Mouse (Mus musculus) CH12.LX (cell line): ENCODE data around the gene Prl2c1. TPM values are rescaled to one million over a fixed set of nuclear protein-coding genes. Genes with fewer than 3 reads are reported as not detected.

Experiments
- DNase-seq: peaks from one replicate; pipeline ENCODE4 v3.0.0-alpha.2; 2013; ENCODE audit errors: extremely low read depth
- H3K27ac ChIP-seq: 2 replicates; pipeline ENCODE4 v1.5.1; 2012; ENCODE audit warnings: low read depth, mild to moderate bottlenecking, control low read depth, moderate library complexity; ENCODE audit not compliant: insufficient read depth
- H3K27me3 ChIP-seq: replicated peaks from 2 replicates; pipeline ENCODE3; 2012; ENCODE audit warnings: inconsistent platforms
- H3K36me3 ChIP-seq, 2 experiments: replicated peaks in 1 of 2; 2 replicates each; pipeline versions ENCODE3 to v1.6.1; 2012; ENCODE audit warnings: inconsistent platforms in 1 of 2, low read length in 1 of 2, mild to moderate bottlenecking in 1 of 2, mixed read lengths in 1 of 2, moderate library complexity in 1 of 2; ENCODE audit not compliant: control insufficient read depth in 1 of 2, insufficient read depth in 1 of 2
- H3K4me1 ChIP-seq, 2 experiments: 2 replicates each; pipeline ENCODE4 v1.6.1; 2012; ENCODE audit warnings: inconsistent platforms in 1 of 2, moderate library complexity in 1 of 2; ENCODE audit not compliant: insufficient read depth in 2 of 2, control insufficient read depth in 1 of 2
- H3K4me2 ChIP-seq: 2 replicates; pipeline ENCODE4 v1.6.1; 2012; ENCODE audit warnings: low read depth, mild to moderate bottlenecking, control low read depth; ENCODE audit not compliant: poor library complexity, insufficient read depth, severe bottlenecking
- H3K4me3 ChIP-seq, 3 experiments: fragments of 150-350 bp in 1 of 3; sonication (generic) in 1 of 3; replicated peaks in 1 of 3; 2 replicates each; pipeline versions ENCODE3 to v1.5.1; 2011 to 2012; ENCODE audit warnings: low read depth in 2 of 3, low read length in 2 of 3, mild to moderate bottlenecking in 2 of 3, moderate library complexity in 2 of 3, control low read depth in 1 of 3, improper control_type of control experiment in 1 of 3, inconsistent platforms in 1 of 3, mixed read lengths in 1 of 3; ENCODE audit not compliant: poor library complexity in 1 of 3
- H3K79me2 ChIP-seq: replicated peaks from 2 replicates; pipeline ENCODE4 v1.6.1; 2012; ENCODE audit warnings: mild to moderate bottlenecking, moderate library complexity; ENCODE audit not compliant: control insufficient read depth, poor library complexity, insufficient read depth, severe bottlenecking; ENCODE audit errors: extremely low read depth
- H3K9ac ChIP-seq: 2 replicates; pipeline ENCODE4 v1.6.1; 2012; ENCODE audit warnings: low read depth, mild to moderate bottlenecking, control low read depth, moderate library complexity; ENCODE audit not compliant: insufficient read depth
- H3K9me3 ChIP-seq: replicated peaks from 2 replicates; pipeline ENCODE3; 2012; ENCODE audit warnings: low read length, inconsistent platforms, mixed read lengths
- CHD1 ChIP-seq: IDR thresholded peaks from 2 replicates; pipeline ENCODE4 v1.6.1; 2012; ENCODE audit warnings: low read depth, low read length, improper control_type of control experiment, inconsistent platforms
- CTCF ChIP-seq, 2 experiments: IDR thresholded peaks in 1 of 2; conservative IDR thresholded peaks in 1 of 2; 2 replicates each; pipeline ENCODE4 v1.5.1; 2011 to 2012; ENCODE audit warnings: low read depth in 2 of 2, low read length in 2 of 2, improper control_type of control experiment in 1 of 2, inconsistent platforms in 1 of 2, mild to moderate bottlenecking in 1 of 2, moderate library complexity in 1 of 2
- ELF1 ChIP-seq: IDR thresholded peaks from 2 replicates; pipeline ENCODE4 v1.6.1; 2014; ENCODE audit warnings: low read depth, mild to moderate bottlenecking, inconsistent platforms, low read length, improper control_type of control experiment
- EP300 ChIP-seq: IDR thresholded peaks from 2 replicates; pipeline ENCODE4 v1.6.1; 2011; ENCODE audit warnings: low read length, improper control_type of control experiment
- GABPA ChIP-seq: IDR thresholded peaks from 2 replicates; pipeline ENCODE4 v1.6.1; 2012; ENCODE audit warnings: low read depth, low read length, improper control_type of control experiment, inconsistent platforms; ENCODE audit not compliant: insufficient replicate concordance
- IRF4 ChIP-seq: IDR thresholded peaks from 2 replicates; pipeline ENCODE4 v1.6.1; 2014; ENCODE audit warnings: low read depth, mild to moderate bottlenecking, inconsistent platforms, low read length, improper control_type of control experiment
- KAT2A ChIP-seq: IDR thresholded peaks from 2 replicates; pipeline ENCODE4 v1.6.1; 2012; ENCODE audit warnings: low read length, improper control_type of control experiment, inconsistent platforms; ENCODE audit not compliant: insufficient replicate concordance
- MAFK ChIP-seq: IDR thresholded peaks from 2 replicates; pipeline ENCODE4 v1.6.1; 2011; ENCODE audit warnings: low read length, improper control_type of control experiment; ENCODE audit not compliant: insufficient replicate concordance
- MAZ ChIP-seq: IDR thresholded peaks from 2 replicates; pipeline ENCODE4 v1.6.1; 2012; ENCODE audit warnings: low read depth, mild to moderate bottlenecking, inconsistent platforms, low read length, improper control_type of control experiment, moderate library complexity
- NRF1 ChIP-seq: IDR thresholded peaks from 2 replicates; pipeline ENCODE4 v1.6.1; 2014; ENCODE audit warnings: low read depth, mild to moderate bottlenecking, inconsistent platforms, low read length, improper control_type of control experiment, moderate library complexity
- PAX5 ChIP-seq: IDR thresholded peaks from 2 replicates; pipeline ENCODE4 v1.6.1; 2012; ENCODE audit warnings: low read length, inconsistent platforms, mixed read lengths
- POLR2A ChIP-seq: IDR thresholded peaks from 2 replicates; pipeline ENCODE4 v1.6.1; 2011; ENCODE audit warnings: low read depth, mild to moderate bottlenecking, improper control_type of control experiment, low read length
- SIN3A ChIP-seq: IDR thresholded peaks from 2 replicates; pipeline ENCODE4 v1.6.1; 2012; ENCODE audit warnings: low read length, improper control_type of control experiment, inconsistent platforms
- SMC3 ChIP-seq: IDR thresholded peaks from 2 replicates; pipeline ENCODE4 v1.6.1; 2011; ENCODE audit warnings: low read depth, low read length, improper control_type of control experiment
- TBP ChIP-seq: conservative IDR thresholded peaks from 2 replicates; pipeline ENCODE4 v1.6.1; 2011; ENCODE audit warnings: low read depth, low read length, improper control_type of control experiment
- ZKSCAN1 ChIP-seq: IDR thresholded peaks from 2 replicates; pipeline ENCODE4 v1.6.1; 2012; ENCODE audit warnings: low read depth, inconsistent platforms, low read length, improper control_type of control experiment, borderline replicate concordance
- ZNF384 ChIP-seq: IDR thresholded peaks from 2 replicates; pipeline ENCODE4 v1.6.1; 2012; ENCODE audit warnings: low read depth, low read length, improper control_type of control experiment, inconsistent platforms
- dilution Hi-C: fragments of 300-500 bp; cut with MboI; formaldehyde crosslinking; loops from 2 replicates; pipeline ENCODE4 v1.14.3; 2020; ENCODE audit warnings: low sequenced_read_pairs; ENCODE audit not compliant: extremely low pct_unique_long_range_greater_than_20kb, extremely low pct_ligation_motif_present
- in situ Hi-C: fragments of 300-500 bp; cut with MboI; formaldehyde crosslinking; loops from 3 replicates; pipeline ENCODE4 v1.14.3; 2019; ENCODE audit warnings: low sequenced_read_pairs, low pct_ligation_motif_present, low pct_unique_long_range_greater_than_20kb, mixed read lengths
- polyA plus RNA-seq: library from polyadenylated mRNA; unstranded; fragments of >175 nt; gene quantifications from 2 replicates; pipeline ENCODE4 v1.2.1, GENCODE M21; 2012; ENCODE audit warnings: low read depth; ENCODE audit not compliant: insufficient read length
- total RNA-seq, 2 experiments: library from RNA; depleted of rRNA; stranded (reverse); fragments of 300-350 nt in 1 of 2; fragments of >200 nt in 1 of 2; gene quantifications; 2 replicates each; pipeline ENCODE4 v1.2.3; 2012 to 2014

Gene Prl2c1
- total RNA-seq (2012; rRNA removed) (not detected in 2 replicates), total RNA-seq (2014; rRNA removed) (not detected in 2 replicates), polyA plus RNA-seq (not detected in 2 replicates)

DNA sequence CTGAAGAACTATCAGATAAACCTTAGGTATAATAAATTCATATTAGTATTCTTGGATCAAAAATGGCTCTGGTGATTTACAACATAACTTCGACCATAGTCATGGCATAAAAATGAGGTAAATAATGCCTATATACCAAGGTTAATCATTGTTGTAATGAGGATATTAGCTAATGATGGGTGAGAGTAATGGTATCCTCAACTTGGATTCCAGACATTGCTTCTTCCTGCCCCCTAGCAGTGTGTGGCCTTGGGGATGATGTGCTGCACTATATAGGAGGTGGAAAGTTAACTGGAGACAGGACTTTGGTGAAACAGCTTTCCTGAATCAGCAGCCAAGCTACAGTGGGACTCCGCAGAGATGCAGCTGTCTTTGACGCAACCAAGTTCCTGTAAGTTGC, at the start of gene Prl2c1:
Gene Prl2c1, plus strand, starts transcription at position 301 of the 400 bp plus-strand sequence.
- no peak for DNase-seq
- Histone ChIP-seq H3K9me3 (no peaks in the 10 kb centered on the region), H3K4me2 (no peak within 1 kb of the TSS), H3K36me3 (no peaks in the 10 kb centered on the region), H3K4me1 (no peaks in the 10 kb centered on the region), H3K4me3 (no peak within 1 kb of the TSS), H3K79me2 (no peaks in the 10 kb centered on the region), H3K9ac (no peak within 1 kb of the TSS), H3K27me3 (no peaks in the 10 kb centered on the region), H3K27ac (no peak within 1 kb of the TSS)
- dilution Hi-C loops: no loop called here
- TF ChIP-seq MAZ: no peak
- no peak for TF ChIP-seq ZKSCAN1
- no peak for TF ChIP-seq CHD1
- no peak for TF ChIP-seq GABPA
- no peak for TF ChIP-seq TBP
- no peak for TF ChIP-seq POLR2A
- TF ChIP-seq EP300: no peak
- TF ChIP-seq NRF1: no peak
- in situ Hi-C loops: no loop called here

DNA sequence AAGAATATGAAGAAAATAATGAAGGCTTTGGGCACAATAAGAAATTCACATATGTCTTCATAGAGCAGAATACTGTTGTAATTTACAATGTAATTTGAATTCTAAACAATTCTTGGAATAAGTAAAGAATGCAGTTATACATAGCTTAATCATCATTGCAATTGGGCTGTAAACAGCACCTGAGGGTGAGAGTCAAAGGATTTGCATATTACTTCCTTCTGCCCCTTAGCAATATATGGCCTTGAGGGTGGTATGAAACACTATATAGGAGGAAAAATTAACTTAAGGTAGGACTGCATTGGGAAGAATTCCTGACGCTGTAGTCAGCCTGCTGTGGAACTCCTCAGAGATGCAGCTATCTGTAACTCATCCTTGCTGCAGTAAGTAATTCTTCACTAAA, 47.8 kb upstream of the Prl2c1 start, which contains the start of gene Prl2a1:
Gene Prl2a1, plus strand, starts transcription at position 301 of the 400 bp plus-strand sequence.
- Histone ChIP-seq H3K79me2 (no peaks in the 10 kb centered on the region), H3K27me3 (no peaks in the 10 kb centered on the region), H3K4me2 (no peak within 1 kb of the TSS), H3K9ac (no peak within 1 kb of the TSS), H3K36me3 (no peaks in the 10 kb centered on the region), H3K27ac (no peak within 1 kb of the TSS), H3K4me1 (peaks cover 0 to 9% of the 10 kb centered on the region in 2 experiments; a peak in 2 of 4 replicates), H3K4me3 (no peak within 1 kb of the TSS), H3K9me3 (no peaks in the 10 kb centered on the region)
- no peak for DNase-seq
- in situ Hi-C loops: no loop called here
- TF ChIP-seq ZKSCAN1 (no peak), ELF1 (no peak), ZNF384 (no peak), SIN3A (no peak), EP300 (no peak), MAFK (no peak), PAX5 (no peak), POLR2A (no peak), GABPA (no peak), TBP (no peak), KAT2A (no peak), IRF4 (no peak), CTCF (conservative IDR thresholded peaks at IDR 0.05 in 1 of 2, IDR thresholded peaks at IDR 0.05 in 1 of 2; ENCODE audit: low read depth in 2 of 2, low read length in 2 of 2) (no peak), SMC3 (no peak)
- dilution Hi-C loops: no loop called here
